Mouse (Mus musculus): ENCODE data around the gene Exoc3. TPM values are rescaled to one million over a fixed set of nuclear protein-coding genes. Genes with fewer than 3 reads are reported as not detected.

The Exoc3 gene
- polyA plus RNA-seq, 1 experiment from 2014 or later: 41.8 TPM

DNA sequence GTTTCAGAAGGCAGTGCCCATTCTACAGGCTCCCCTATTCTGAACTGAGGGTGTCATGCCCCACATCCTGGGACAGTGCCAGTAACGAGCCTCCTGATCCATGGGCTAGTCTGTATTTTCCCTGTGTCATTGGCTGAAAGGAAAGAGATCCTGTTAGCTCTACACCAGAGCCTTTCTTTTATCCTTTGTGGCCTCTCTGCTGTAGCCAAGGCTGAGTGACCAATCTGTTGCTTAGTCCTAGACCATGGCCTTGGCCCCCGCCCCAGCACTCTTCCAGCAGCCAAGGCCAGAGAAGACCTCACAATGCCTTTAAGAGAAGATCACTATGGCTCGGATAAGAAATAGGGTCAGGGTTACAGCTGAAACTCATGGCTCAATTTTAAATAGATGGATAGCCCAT lies 9.9 kb upstream of the Exoc3 start:
- no peak overlapping the region for H3K4me3 ChIP-seq (ENCODE audit: low read depth, low read length)
- 79% methylated on average over 3 of the region's 3 CpGs for WGBS
- H3K36me3 ChIP-seq (ENCODE audit: control insufficient read depth, insufficient read depth): no peaks in the 10 kb centered on the region
- TF ChIP-seq CTCF (IDR thresholded peaks at IDR 0.05; ENCODE audit: low read depth): no peak
- no peak for ATAC-seq
- no peaks in the 10 kb centered on the region for H3K9me3 ChIP-seq (ENCODE audit: control insufficient read depth)
- H3K27ac ChIP-seq (ENCODE audit: low read depth, low read length): no peak overlapping the region
- no peak overlapping the region for H3K4me2 ChIP-seq (replicated peaks; ENCODE audit: low read depth)
- H3K9ac ChIP-seq (ENCODE audit: low read depth, low read length): no peak overlapping the region
- no peaks in the 10 kb centered on the region for H3K4me1 ChIP-seq (replicated peaks; ENCODE audit: control insufficient read depth, insufficient read depth, low read length)
- H3K27me3 ChIP-seq (replicated peaks; ENCODE audit: control insufficient read depth, insufficient read depth, low read length): no peaks in the 10 kb centered on the region

- Histone ChIP-seq H3K27ac (ENCODE audit: low read depth, low read length) (peak overlapping the region; percentile 91), H3K36me3 (ENCODE audit: control insufficient read depth, insufficient read depth) (peaks cover 10% of the 10 kb centered on the region), H3K9me3 (ENCODE audit: control insufficient read depth) (no peaks in the 10 kb centered on the region), H3K4me3 (ENCODE audit: low read depth, low read length) (peak overlapping the region; percentile 86), H3K4me1 (replicated peaks; ENCODE audit: control insufficient read depth, insufficient read depth, low read length) (no peaks in the 10 kb centered on the region), H3K4me2 (replicated peaks; ENCODE audit: low read depth) (peak overlapping the region; percentile 76), H3K27me3 (replicated peaks; ENCODE audit: control insufficient read depth, insufficient read depth, low read length) (no peaks in the 10 kb centered on the region), H3K9ac (ENCODE audit: low read depth, low read length) (peak overlapping the region; percentile 74)
- ATAC-seq: peak; percentile 39; the same call in 1 of the 2 replicates
- 17% methylated on average over 12 of the region's 12 CpGs for WGBS
- no peak for TF ChIP-seq CTCF (IDR thresholded peaks at IDR 0.05; ENCODE audit: low read depth)
Measured at GRCm38 (mm10) chr13:74208986-74209345, 434 bp upstream of the Exoc3 start.

GRCm38 (mm10) chr13:74196451-74196850 lies 12.1 kb downstream of the Exoc3 start:
- ATAC-seq: no peak
- 63% methylated on average over 3 of the region's 3 CpGs for WGBS
- no peaks in the 10 kb centered on the region for H3K27me3 ChIP-seq (replicated peaks; ENCODE audit: control insufficient read depth, insufficient read depth, low read length)
- H3K9me3 ChIP-seq (ENCODE audit: control insufficient read depth): no peaks in the 10 kb centered on the region
- H3K4me2 ChIP-seq (replicated peaks; ENCODE audit: low read depth): no peak overlapping the region
- H3K27ac ChIP-seq (ENCODE audit: low read depth, low read length): no peak overlapping the region
- H3K36me3 ChIP-seq (ENCODE audit: control insufficient read depth, insufficient read depth): peaks cover 56% of the 10 kb centered on the region
- no peak overlapping the region for H3K4me3 ChIP-seq (ENCODE audit: low read depth, low read length)
- no peaks in the 10 kb centered on the region for H3K4me1 ChIP-seq (replicated peaks; ENCODE audit: control insufficient read depth, insufficient read depth, low read length)
- no peak overlapping the region for H3K9ac ChIP-seq (ENCODE audit: low read depth, low read length)
- TF ChIP-seq CTCF (IDR thresholded peaks at IDR 0.05; ENCODE audit: low read depth): no peak

GRCm38 (mm10) chr13:74192613-74193012 lies 15.9 kb downstream of the Exoc3 start:
- 85% methylated on average over 6 of the region's 6 CpGs for WGBS
- Histone ChIP-seq H3K36me3 (ENCODE audit: control insufficient read depth, insufficient read depth) (peaks cover 67% of the 10 kb centered on the region), H3K4me2 (replicated peaks; ENCODE audit: low read depth) (no peak overlapping the region), H3K9me3 (ENCODE audit: control insufficient read depth) (no peaks in the 10 kb centered on the region), H3K4me1 (replicated peaks; ENCODE audit: control insufficient read depth, insufficient read depth, low read length) (no peaks in the 10 kb centered on the region), H3K4me3 (ENCODE audit: low read depth, low read length) (no peak overlapping the region), H3K27ac (ENCODE audit: low read depth, low read length) (no peak overlapping the region), H3K27me3 (replicated peaks; ENCODE audit: control insufficient read depth, insufficient read depth, low read length) (no peaks in the 10 kb centered on the region), H3K9ac (ENCODE audit: low read depth, low read length) (no peak overlapping the region)
- ATAC-seq: peak; percentile 45; the same call in 1 of the 2 replicates
- peak; percentile 77 for TF ChIP-seq CTCF (IDR thresholded peaks at IDR 0.05; ENCODE audit: low read depth)

DNA sequence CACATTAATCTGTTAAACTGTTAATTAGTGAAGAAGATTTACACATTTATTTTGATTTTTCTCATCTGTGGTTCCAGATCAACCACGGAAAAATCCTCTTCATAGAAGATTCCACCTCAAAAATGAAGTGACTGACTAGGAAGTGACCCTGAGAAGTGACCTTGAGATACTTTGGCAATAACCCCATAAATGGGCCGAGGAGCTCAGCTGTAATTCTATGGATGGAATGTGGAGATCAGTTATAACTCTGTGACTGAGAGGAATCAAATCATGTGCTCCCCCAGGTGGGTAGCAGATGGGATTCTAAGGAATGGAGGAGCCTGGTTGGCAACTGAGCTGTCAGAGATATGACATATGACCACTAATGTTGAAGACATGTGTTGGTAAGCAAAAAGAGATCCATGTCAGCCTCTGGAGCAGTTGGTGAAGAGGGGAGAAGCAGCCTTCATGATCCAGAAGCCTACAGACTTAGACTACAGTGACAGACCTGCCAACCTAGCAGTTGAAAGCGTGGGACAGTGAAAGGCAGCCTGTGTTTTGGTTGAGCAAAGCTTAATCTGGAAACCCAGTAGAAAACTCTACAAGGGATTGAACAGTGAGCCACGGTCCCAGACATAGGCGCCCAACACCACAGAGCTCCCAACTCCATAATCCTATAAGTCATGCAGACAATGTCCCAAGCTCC lies 25.4 kb downstream of the Exoc3 start:
- Histone ChIP-seq H3K9ac (ENCODE audit: low read depth, low read length) (no peak overlapping the region), H3K9me3 (ENCODE audit: control insufficient read depth) (no peaks in the 10 kb centered on the region), H3K4me3 (ENCODE audit: low read depth, low read length) (no peak overlapping the region), H3K4me2 (replicated peaks; ENCODE audit: low read depth) (no peak overlapping the region), H3K4me1 (replicated peaks; ENCODE audit: control insufficient read depth, insufficient read depth, low read length) (no peaks in the 10 kb centered on the region), H3K27ac (ENCODE audit: low read depth, low read length) (no peak overlapping the region), H3K27me3 (replicated peaks; ENCODE audit: control insufficient read depth, insufficient read depth, low read length) (no peaks in the 10 kb centered on the region), H3K36me3 (ENCODE audit: control insufficient read depth, insufficient read depth) (peaks cover 52% of the 10 kb centered on the region)
- WGBS: 86% methylated on average over 5 of the region's 5 CpGs
- no peak for ATAC-seq
- TF ChIP-seq CTCF (IDR thresholded peaks at IDR 0.05; ENCODE audit: low read depth): no peak

GRCm38 (mm10) chr13:74172036-74172435 lies 36.5 kb downstream of the Exoc3 start:
- Histone ChIP-seq H3K27ac (ENCODE audit: low read depth, low read length) (no peak overlapping the region), H3K27me3 (replicated peaks; ENCODE audit: control insufficient read depth, insufficient read depth, low read length) (no peaks in the 10 kb centered on the region), H3K36me3 (ENCODE audit: control insufficient read depth, insufficient read depth) (peaks cover 52% of the 10 kb centered on the region), H3K9me3 (ENCODE audit: control insufficient read depth) (no peaks in the 10 kb centered on the region), H3K4me3 (ENCODE audit: low read depth, low read length) (no peak overlapping the region), H3K4me1 (replicated peaks; ENCODE audit: control insufficient read depth, insufficient read depth, low read length) (no peaks in the 10 kb centered on the region), H3K4me2 (replicated peaks; ENCODE audit: low read depth) (no peak overlapping the region), H3K9ac (ENCODE audit: low read depth, low read length) (no peak overlapping the region)
- no peak for TF ChIP-seq CTCF (IDR thresholded peaks at IDR 0.05; ENCODE audit: low read depth)
- ATAC-seq: no peak
- WGBS: 89% methylated on average over 5 of the region's 5 CpGs
